Mouse (Mus musculus) myocyte (in vitro differentiated cells): ENCODE data around the gene P2ry2. TPM values are rescaled to one million over a fixed set of nuclear protein-coding genes. Genes with fewer than 3 reads are reported as not detected.

Source experiments
- H3K27me3 ChIP-seq: one replicate; pipeline ENCODE4 v1.6.1; 2011; ENCODE audit not compliant: control insufficient read depth, insufficient read depth, insufficient read length
- H3K36me3 ChIP-seq: one replicate; pipeline ENCODE4 v1.6.1; 2011; ENCODE audit not compliant: control insufficient read depth, insufficient read depth
- H3K4me2 ChIP-seq: one replicate; pipeline ENCODE4 v1.6.1; 2011; ENCODE audit warnings: low read depth, control low read depth
- H3K4me3 ChIP-seq: one replicate; pipeline ENCODE4 v1.5.1; 2011; ENCODE audit warnings: mild to moderate bottlenecking, control low read depth, moderate library complexity
- H3K79me2 ChIP-seq: one replicate; pipeline ENCODE4 v1.6.1; 2011; ENCODE audit not compliant: control insufficient read depth, insufficient read depth
- H3ac ChIP-seq: one replicate; pipeline ENCODE4 v1.6.1; 2011; ENCODE audit not compliant: control insufficient read depth, insufficient read length
- CEBPB ChIP-seq: IDR thresholded peaks from 2 replicates; pipeline ENCODE4 v1.6.1; 2011; ENCODE audit warnings: mild to moderate bottlenecking, moderate library complexity; ENCODE audit not compliant: poor library complexity, insufficient read depth, severe bottlenecking
- E2F4 ChIP-seq: IDR thresholded peaks from one replicate; pipeline ENCODE4 v1.6.1; 2011; ENCODE audit warnings: mild to moderate bottlenecking, control low read depth, moderate library complexity; ENCODE audit not compliant: insufficient read depth
- MAX ChIP-seq: IDR thresholded peaks from one replicate; pipeline ENCODE4 v1.6.1; 2011; ENCODE audit warnings: low read depth, mild to moderate bottlenecking, control low read depth
- MYOD1 ChIP-seq, 3 experiments: IDR thresholded peaks; one replicate each; pipeline ENCODE4 v1.6.1; 2011; ENCODE audit warnings: control low read depth in 2 of 3, low read depth in 2 of 3, mild to moderate bottlenecking in 2 of 3, moderate library complexity in 1 of 3; ENCODE audit not compliant: insufficient read length in 2 of 3, control insufficient read depth in 1 of 3
- MYOG ChIP-seq, 3 experiments: IDR thresholded peaks; one replicate each; pipeline ENCODE4 v1.6.1; 2011; ENCODE audit warnings: control low read depth in 2 of 3, low read depth in 2 of 3, mild to moderate bottlenecking in 2 of 3; ENCODE audit not compliant: insufficient read length in 2 of 3, control insufficient read depth in 1 of 3, insufficient read depth in 1 of 3
- POLR2A ChIP-seq: IDR thresholded peaks from one replicate; pipeline ENCODE4 v1.6.1; 2011; ENCODE audit warnings: low read depth, mild to moderate bottlenecking, control low read depth, moderate library complexity; ENCODE audit not compliant: insufficient read length
- POLR2AphosphoS2 ChIP-seq: IDR thresholded peaks from one replicate; pipeline ENCODE4 v1.6.1; 2011; ENCODE audit warnings: low read depth, control low read depth; ENCODE audit not compliant: insufficient read length
- REST ChIP-seq: IDR thresholded peaks from one replicate; pipeline ENCODE4 v1.6.1; 2011; ENCODE audit warnings: mild to moderate bottlenecking, control low read depth, moderate library complexity; ENCODE audit not compliant: insufficient read depth, insufficient read length
- SRF ChIP-seq: IDR thresholded peaks from one replicate; pipeline ENCODE4 v1.6.1; 2011; ENCODE audit warnings: low read depth; ENCODE audit not compliant: control insufficient read depth, insufficient read length
- TCF12 ChIP-seq: IDR thresholded peaks from one replicate; pipeline ENCODE4 v1.6.1; 2011; ENCODE audit warnings: mild to moderate bottlenecking, control low read depth; ENCODE audit not compliant: poor library complexity, insufficient read depth, severe bottlenecking
- TCF3 ChIP-seq: IDR thresholded peaks from one replicate; pipeline ENCODE4 v1.6.1; 2011; ENCODE audit warnings: low read depth, control low read depth; ENCODE audit not compliant: insufficient read length
- USF1 ChIP-seq: IDR thresholded peaks from one replicate; pipeline ENCODE4 v1.6.1; 2011; ENCODE audit warnings: low read depth, mild to moderate bottlenecking, control low read depth, moderate library complexity
- polyA plus RNA-seq: library from polyadenylated mRNA; unstranded; fragments of >200 nt; fragmentation: generic; extraction: Trizol; gene quantifications from one replicate; pipeline ENCODE4 v1.2.1, GENCODE M21; 2012; ENCODE audit warnings: missing spikeins

Gene P2ry2
- polyA plus RNA-seq, 1 experiment = 20.8 TPM

- Histone ChIP-seq H3K4me3 (no peak overlapping the region), H3K36me3 (no peaks in the 10 kb centered on the region), H3K27me3 (no peaks in the 10 kb centered on the region), H3K79me2 (no peaks in the 10 kb centered on the region), H3ac (no peak overlapping the region), H3K4me2 (no peak overlapping the region)
- no peak for TF ChIP-seq E2F4
- no peak for TF ChIP-seq MAX
- no peak for TF ChIP-seq REST
- no peak for TF ChIP-seq USF1
- no peak for TF ChIP-seq TCF3
- no peak for TF ChIP-seq SRF
- no peak for TF ChIP-seq CEBPB
- TF ChIP-seq POLR2AphosphoS2 = no peak
- TF ChIP-seq TCF12 = no peak
- no peak for TF ChIP-seq POLR2A
- no peak for TF ChIP-seq MYOD1 (IDR thresholded peaks at IDR 0.05; ENCODE audit: control insufficient read depth in 1 of 3, insufficient read length in 2 of 3, low read depth in 2 of 3)
- TF ChIP-seq MYOG (IDR thresholded peaks at IDR 0.05; ENCODE audit: control insufficient read depth in 1 of 3, insufficient read depth in 1 of 3, insufficient read length in 2 of 3, low read depth in 2 of 3) = no peak
Measured at GRCm38 (mm10) chr7:100963381-100963780, 49.3 kb downstream of the P2ry2 start.

- TF ChIP-seq MYOD1 (IDR thresholded peaks at IDR 0.05; ENCODE audit: control insufficient read depth in 1 of 3, insufficient read length in 2 of 3, low read depth in 2 of 3) (no peak), E2F4 (no peak), CEBPB (no peak), SRF (no peak), USF1 (no peak)
- no peaks in the 10 kb centered on the region for H3K27me3 ChIP-seq
- no peaks in the 10 kb centered on the region for H3K79me2 ChIP-seq
- H3K4me2 ChIP-seq = no peak overlapping the region
- no peaks in the 10 kb centered on the region for H3K36me3 ChIP-seq
- no peak overlapping the region for H3K4me3 ChIP-seq
- no peak overlapping the region for H3ac ChIP-seq
Measured at GRCm38 (mm10) chr7:100961146-100961545, 51.5 kb downstream of the P2ry2 start.

DNA sequence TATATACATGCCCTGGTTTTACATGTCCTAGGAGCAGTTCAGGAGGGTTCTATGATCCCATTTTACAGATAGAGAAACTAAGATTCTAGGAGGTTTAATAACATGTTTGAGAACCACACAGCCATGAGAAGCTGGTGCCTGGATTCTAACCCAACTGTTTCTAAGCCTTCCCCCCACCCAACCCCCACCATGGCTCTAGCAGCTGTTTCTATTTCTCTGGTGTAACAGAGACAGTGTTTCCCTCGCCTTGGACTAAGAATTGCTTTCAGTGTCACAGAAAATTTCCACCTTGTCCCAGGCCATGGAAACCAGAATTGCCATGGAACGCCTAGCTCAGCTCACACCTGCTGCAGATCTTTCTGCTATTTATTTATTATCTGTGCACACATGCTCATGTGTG is 52.2 kb downstream of the P2ry2 start:
- TF ChIP-seq MYOD1 (IDR thresholded peaks at IDR 0.05; ENCODE audit: control insufficient read depth in 1 of 3, insufficient read length in 2 of 3, low read depth in 2 of 3) (peak; percentile 34 to 70 (median 66)), TCF3 (no peak)
- Histone ChIP-seq H3K36me3 (no peaks in the 10 kb centered on the region), H3K27me3 (no peaks in the 10 kb centered on the region), H3ac (no peak overlapping the region), H3K79me2 (no peaks in the 10 kb centered on the region), H3K4me2 (no peak overlapping the region), H3K4me3 (no peak overlapping the region)

- Histone ChIP-seq H3K27me3 (no peaks in the 10 kb centered on the region), H3K36me3 (no peaks in the 10 kb centered on the region), H3K79me2 (no peaks in the 10 kb centered on the region), H3K4me2 (no peak overlapping the region), H3K4me3 (no peak overlapping the region), H3ac (no peak overlapping the region)
- TF ChIP-seq MAX = no peak
- no peak for TF ChIP-seq E2F4
- TF ChIP-seq TCF3 = no peak
- TF ChIP-seq MYOD1 (IDR thresholded peaks at IDR 0.05; ENCODE audit: control insufficient read depth in 1 of 3, insufficient read length in 2 of 3, low read depth in 2 of 3) = no peak
Measured at GRCm38 (mm10) chr7:100958426-100958825, 54.2 kb downstream of the P2ry2 start.

- no peaks in the 10 kb centered on the region for H3K36me3 ChIP-seq
- no peaks in the 10 kb centered on the region for H3K27me3 ChIP-seq
- H3K4me3 ChIP-seq = no peak overlapping the region
- no peaks in the 10 kb centered on the region for H3K79me2 ChIP-seq
- TF ChIP-seq POLR2A (no peak), TCF12 (no peak), TCF3 (no peak), MYOG (IDR thresholded peaks at IDR 0.05; ENCODE audit: control insufficient read depth in 1 of 3, insufficient read depth in 1 of 3, insufficient read length in 2 of 3, low read depth in 2 of 3) (no peak), USF1 (no peak), E2F4 (no peak), CEBPB (no peak), MYOD1 (IDR thresholded peaks at IDR 0.05; ENCODE audit: control insufficient read depth in 1 of 3, insufficient read length in 2 of 3, low read depth in 2 of 3) (no peak), MAX (no peak), SRF (no peak), POLR2AphosphoS2 (no peak), REST (no peak)
- H3K4me2 ChIP-seq = no peak overlapping the region
- H3ac ChIP-seq = no peak overlapping the region
Measured at GRCm38 (mm10) chr7:100952686-100953085, 60.0 kb downstream of the P2ry2 start.

- H3K79me2 ChIP-seq = no peaks in the 10 kb centered on the region
- H3ac ChIP-seq = no peak overlapping the region
- H3K27me3 ChIP-seq = no peaks in the 10 kb centered on the region
- H3K36me3 ChIP-seq = no peaks in the 10 kb centered on the region
- no peak overlapping the region for H3K4me2 ChIP-seq
- H3K4me3 ChIP-seq = no peak overlapping the region
- TF ChIP-seq USF1 (no peak), MYOG (IDR thresholded peaks at IDR 0.05; ENCODE audit: control insufficient read depth in 1 of 3, insufficient read depth in 1 of 3, insufficient read length in 2 of 3, low read depth in 2 of 3) (peak in 1 of 3 experiments; percentile 31), MYOD1 (IDR thresholded peaks at IDR 0.05; ENCODE audit: control insufficient read depth in 1 of 3, insufficient read length in 2 of 3, low read depth in 2 of 3) (peak in 1 of 3 experiments; percentile 33), SRF (peak; percentile 59)
Measured at GRCm38 (mm10) chr7:100951903-100952302, 60.8 kb downstream of the P2ry2 start.
